Mouse (Mus musculus): ENCODE results near the gene Cldn34a.
"Not testable (repeated sequence)": the region's sequence is repeated elsewhere in the genome, so short reads cannot be mapped to it uniquely, and the experiment has no call there.

Cldn34a gene

DNA sequence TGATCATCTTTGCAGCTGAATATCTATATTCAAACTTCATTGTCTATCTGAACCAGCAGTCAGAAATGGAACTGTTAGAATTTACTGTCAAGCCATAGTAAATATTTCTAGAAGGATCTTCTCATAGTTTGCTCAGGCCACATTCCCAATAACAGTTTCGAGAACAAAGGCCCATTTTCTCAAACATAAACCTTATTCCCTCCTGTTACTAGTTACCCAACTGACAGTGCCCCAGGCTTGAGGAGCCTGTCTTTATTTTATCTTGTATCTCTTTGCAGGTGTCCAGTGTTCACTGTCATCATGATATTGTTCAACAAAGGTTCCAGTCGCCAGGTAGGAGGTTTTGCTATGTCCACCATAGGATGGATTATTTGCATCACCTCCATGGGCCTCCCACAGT lies at the start of gene Cldn34a:
Gene Cldn34a (plus strand): TSS at position 301 of the 400 bp plus-strand sequence.
- no peak for DNase-seq

DNA sequence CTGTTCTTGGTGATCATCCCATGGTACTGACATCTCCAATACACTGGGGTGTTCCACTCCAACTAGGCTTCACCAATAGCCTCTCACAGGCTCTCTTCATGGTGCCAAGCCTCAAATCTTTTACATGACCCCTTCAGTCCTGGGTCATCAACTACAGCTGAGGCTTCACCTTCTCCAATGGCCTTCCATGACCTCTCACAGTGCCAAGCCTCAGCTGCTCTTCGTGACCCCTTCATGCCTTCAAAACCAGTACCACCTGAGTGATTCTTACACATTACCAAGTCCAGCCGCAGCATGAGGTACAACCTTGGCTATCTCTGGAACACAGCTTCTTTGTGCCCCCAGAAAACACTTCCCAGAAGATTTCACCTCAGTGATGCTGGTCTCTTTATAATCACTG lies 44.5 kb upstream of the Cldn34a start:
- not testable (repeated sequence) for DNase-seq

DNA sequence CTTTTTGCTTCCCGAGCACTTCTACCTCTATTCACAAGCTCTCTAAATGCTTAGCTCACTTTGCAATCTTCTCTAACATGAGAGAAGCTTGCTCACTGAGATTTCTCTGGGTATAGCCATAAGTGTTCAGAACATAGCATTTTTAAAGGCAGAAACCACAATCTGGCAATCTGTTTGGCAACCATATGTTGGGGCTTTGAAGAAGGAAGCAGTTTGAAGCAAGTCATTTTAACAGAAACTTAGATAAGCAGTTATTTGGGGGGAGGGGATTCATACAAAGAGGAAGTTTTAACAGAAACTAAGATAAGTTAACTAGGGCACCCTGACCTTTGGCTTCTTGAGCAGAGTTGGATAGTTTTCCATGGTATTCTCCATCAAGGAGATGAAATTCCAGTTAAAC lies 17.4 kb upstream of the Cldn34a start:
- DNase-seq = no peak

DNA sequence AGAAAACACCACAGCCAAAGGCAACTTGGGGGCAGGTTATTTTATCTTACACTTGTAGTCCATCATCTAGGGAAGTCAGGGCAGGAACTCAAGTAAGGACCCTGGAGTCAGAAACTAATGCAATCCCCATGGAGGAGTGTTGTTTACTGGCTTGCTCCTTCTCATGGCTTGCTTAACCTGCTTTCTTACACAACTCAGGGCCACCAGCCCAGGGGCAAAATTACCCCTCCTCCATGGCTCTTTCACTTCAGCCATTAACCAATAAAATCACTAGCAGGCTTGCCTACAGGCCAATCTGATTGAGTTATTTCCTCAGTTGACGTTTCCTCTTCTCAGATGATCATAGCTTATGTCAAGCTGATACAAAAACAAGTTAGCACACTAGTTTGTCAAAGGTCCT lies 15.0 kb upstream of the Cldn34a start:
- no peak for DNase-seq

DNA sequence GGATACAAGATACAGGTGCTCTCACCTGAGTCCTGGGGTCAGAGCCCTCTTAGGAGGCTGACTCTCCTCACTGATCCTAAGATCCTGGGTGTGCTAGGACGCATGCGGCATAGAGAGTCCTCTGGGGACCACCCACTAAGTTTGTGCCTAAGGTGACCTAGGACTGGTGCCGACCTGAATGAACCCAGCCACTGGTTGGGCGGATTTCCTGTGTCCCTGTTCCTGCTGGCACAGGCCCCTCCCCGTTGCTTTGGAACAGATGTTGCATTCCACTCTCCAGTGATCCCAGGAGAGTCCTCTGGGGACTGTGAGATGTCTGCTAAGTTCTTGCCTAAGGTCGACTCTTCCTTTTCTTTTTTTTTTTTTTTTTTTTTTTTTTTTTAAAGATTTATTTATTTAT lies 5.7 kb upstream of the Cldn34a start:
- DNase-seq = no peak
